Mouse (Mus musculus): ENCODE results near the gene Tdrd6.

Gene Tdrd6

DNA sequence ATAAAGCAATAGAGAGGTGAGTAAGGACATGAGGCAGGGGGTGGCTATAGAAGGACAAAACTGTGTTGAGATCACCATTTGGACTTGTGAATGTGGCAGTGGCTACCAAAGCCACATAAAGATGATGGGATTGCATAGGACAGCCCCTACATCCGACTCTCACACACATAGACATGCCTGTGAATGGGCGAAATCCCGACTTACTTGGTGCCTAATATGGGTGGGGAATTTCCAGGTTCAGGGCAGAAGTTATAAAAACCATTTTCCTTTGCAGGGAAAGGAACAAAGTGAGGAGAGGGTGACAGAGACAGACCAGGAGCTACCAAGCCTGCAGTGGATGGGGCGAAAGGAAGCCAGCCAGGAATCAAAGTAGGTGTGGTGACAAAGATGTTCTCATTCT, 7.0 kb upstream of the Tdrd6 start:
- Histone ChIP-seq H3K27me3 (ENCODE audit: insufficient read depth, low read length) (peaks cover 19% of the 10 kb centered on the region), H3K9me3 (ENCODE audit: low read length) (no peaks in the 10 kb centered on the region), H3K4me3 (replicated peaks; ENCODE audit: low read length) (no peak overlapping the region), H3K36me3 (ENCODE audit: insufficient read depth, low read length) (no peaks in the 10 kb centered on the region), H3K4me1 (replicated peaks; ENCODE audit: low read depth, low read length) (peaks cover 5% of the 10 kb centered on the region)
- TF ChIP-seq POU5F1 (IDR thresholded peaks at IDR 0.05; ENCODE audit: borderline replicate concordance, low read length) (no peak), NANOG (IDR thresholded peaks at IDR 0.05; ENCODE audit: borderline replicate concordance, low read length) (no peak), CTCF (conservative IDR thresholded peaks at IDR 0.05; ENCODE audit: low read length) (no peak)

DNA sequence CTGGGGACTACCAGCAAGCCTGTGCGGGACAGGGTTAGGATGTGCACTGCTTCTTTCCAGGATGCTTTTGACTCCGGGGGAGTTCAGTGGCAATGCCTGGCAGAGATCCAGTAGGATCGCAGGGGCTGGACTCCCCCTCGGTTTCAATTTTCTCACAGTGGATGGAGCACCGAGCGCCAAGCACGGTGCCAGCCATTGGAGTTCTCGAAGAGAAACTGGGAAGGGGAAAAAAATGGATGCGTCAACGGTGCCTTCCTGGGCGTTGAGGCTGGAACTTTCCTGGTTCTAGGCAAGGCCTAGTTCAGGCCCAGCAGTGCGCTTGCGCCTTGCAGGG, 295 bp upstream of the Tdrd6 start:
- TF ChIP-seq POU5F1 (IDR thresholded peaks at IDR 0.05; ENCODE audit: borderline replicate concordance, low read length) (no peak), NANOG (IDR thresholded peaks at IDR 0.05; ENCODE audit: borderline replicate concordance, low read length) (no peak), CTCF (conservative IDR thresholded peaks at IDR 0.05; ENCODE audit: low read length) (no peak)
- peaks cover 84% of the 10 kb centered on the region for H3K27me3 ChIP-seq (ENCODE audit: insufficient read depth, low read length)
- H3K4me3 ChIP-seq (replicated peaks; ENCODE audit: low read length): peak overlapping the region; percentile 77
- H3K4me1 ChIP-seq (replicated peaks; ENCODE audit: low read depth, low read length): peaks cover 16% of the 10 kb centered on the region
- no peaks in the 10 kb centered on the region for H3K9me3 ChIP-seq (ENCODE audit: low read length)
- no peaks in the 10 kb centered on the region for H3K36me3 ChIP-seq (ENCODE audit: insufficient read depth, low read length)

DNA sequence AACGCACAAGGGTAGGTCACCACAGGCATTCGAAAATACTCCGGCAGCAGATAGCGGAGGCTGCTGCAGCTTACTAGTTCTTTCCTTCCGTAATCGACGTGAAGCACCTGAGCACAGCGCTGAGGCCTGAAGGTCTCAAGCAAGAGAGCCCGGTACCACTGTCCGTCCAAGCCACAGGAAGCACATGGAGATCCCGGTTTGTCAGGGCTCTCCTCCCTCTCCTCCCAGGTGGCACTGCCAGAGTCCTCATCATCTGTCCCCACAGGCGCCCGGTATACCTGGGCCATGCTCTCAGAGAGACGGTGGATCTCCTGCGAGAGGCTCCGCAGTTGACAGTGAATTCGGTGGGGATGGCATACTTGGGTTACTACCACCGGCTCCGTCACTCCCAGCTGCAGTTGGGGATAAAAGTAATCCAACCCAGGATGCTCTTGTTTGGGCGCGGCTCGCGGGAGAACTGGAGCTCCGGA, 1.0 kb downstream of the Tdrd6 start:
- no peaks in the 10 kb centered on the region for H3K36me3 ChIP-seq (ENCODE audit: insufficient read depth, low read length)
- peak overlapping the region; percentile 77 for H3K4me3 ChIP-seq (replicated peaks; ENCODE audit: low read length)
- H3K27me3 ChIP-seq (ENCODE audit: insufficient read depth, low read length): peaks cover 88% of the 10 kb centered on the region
- TF ChIP-seq CTCF (conservative IDR thresholded peaks at IDR 0.05; ENCODE audit: low read length) (no peak), NANOG (IDR thresholded peaks at IDR 0.05; ENCODE audit: borderline replicate concordance, low read length) (no peak), POU5F1 (IDR thresholded peaks at IDR 0.05; ENCODE audit: borderline replicate concordance, low read length) (no peak)
- H3K4me1 ChIP-seq (replicated peaks; ENCODE audit: low read depth, low read length): peaks cover 16% of the 10 kb centered on the region
- H3K9me3 ChIP-seq (ENCODE audit: low read length): no peaks in the 10 kb centered on the region

GRCm38 (mm10) chr17:43628246-43628645, 1.9 kb downstream of the Tdrd6 start:
- TF ChIP-seq CTCF (conservative IDR thresholded peaks at IDR 0.05; ENCODE audit: low read length) (no peak), NANOG (IDR thresholded peaks at IDR 0.05; ENCODE audit: borderline replicate concordance, low read length) (no peak), POU5F1 (IDR thresholded peaks at IDR 0.05; ENCODE audit: borderline replicate concordance, low read length) (no peak)
- Histone ChIP-seq H3K4me1 (replicated peaks; ENCODE audit: low read depth, low read length) (peaks cover 16% of the 10 kb centered on the region), H3K4me3 (replicated peaks; ENCODE audit: low read length) (no peak overlapping the region), H3K27me3 (ENCODE audit: insufficient read depth, low read length) (peaks cover 83% of the 10 kb centered on the region), H3K36me3 (ENCODE audit: insufficient read depth, low read length) (no peaks in the 10 kb centered on the region), H3K9me3 (ENCODE audit: low read length) (no peaks in the 10 kb centered on the region)

GRCm38 (mm10) chr17:43622076-43622475, 8.0 kb downstream of the Tdrd6 start:
- TF ChIP-seq CTCF (conservative IDR thresholded peaks at IDR 0.05; ENCODE audit: low read length): no peak
- TF ChIP-seq POU5F1 (IDR thresholded peaks at IDR 0.05; ENCODE audit: borderline replicate concordance, low read length): no peak
- no peak for TF ChIP-seq NANOG (IDR thresholded peaks at IDR 0.05; ENCODE audit: borderline replicate concordance, low read length)
- Histone ChIP-seq H3K36me3 (ENCODE audit: insufficient read depth, low read length) (no peaks in the 10 kb centered on the region), H3K27me3 (ENCODE audit: insufficient read depth, low read length) (peaks cover 36% of the 10 kb centered on the region), H3K4me1 (replicated peaks; ENCODE audit: low read depth, low read length) (no peaks in the 10 kb centered on the region), H3K9me3 (ENCODE audit: low read length) (peaks cover 12% of the 10 kb centered on the region; the same call in 1 of the 2 replicates), H3K4me3 (replicated peaks; ENCODE audit: low read length) (no peak overlapping the region)

GRCm38 (mm10) chr17:43619156-43619555, 10.9 kb downstream of the Tdrd6 start:
- Histone ChIP-seq H3K9me3 (ENCODE audit: low read length) (peaks cover 12% of the 10 kb centered on the region; the same call in 1 of the 2 replicates), H3K4me1 (replicated peaks; ENCODE audit: low read depth, low read length) (no peaks in the 10 kb centered on the region), H3K36me3 (ENCODE audit: insufficient read depth, low read length) (no peaks in the 10 kb centered on the region), H3K4me3 (replicated peaks; ENCODE audit: low read length) (no peak overlapping the region), H3K27me3 (ENCODE audit: insufficient read depth, low read length) (peaks cover 11% of the 10 kb centered on the region; the same call in 1 of the 2 replicates)
- TF ChIP-seq CTCF (conservative IDR thresholded peaks at IDR 0.05; ENCODE audit: low read length) (no peak), NANOG (IDR thresholded peaks at IDR 0.05; ENCODE audit: borderline replicate concordance, low read length) (no peak), POU5F1 (IDR thresholded peaks at IDR 0.05; ENCODE audit: borderline replicate concordance, low read length) (no peak)

GRCm38 (mm10) chr17:43612221-43612620, 17.9 kb downstream of the Tdrd6 start:
- Histone ChIP-seq H3K27me3 (ENCODE audit: insufficient read depth, low read length) (no peaks in the 10 kb centered on the region; the same call in 1 of the 2 replicates), H3K4me1 (replicated peaks; ENCODE audit: low read depth, low read length) (no peaks in the 10 kb centered on the region), H3K36me3 (ENCODE audit: insufficient read depth, low read length) (no peaks in the 10 kb centered on the region), H3K9me3 (ENCODE audit: low read length) (no peaks in the 10 kb centered on the region), H3K4me3 (replicated peaks; ENCODE audit: low read length) (no peak overlapping the region)
- TF ChIP-seq NANOG (IDR thresholded peaks at IDR 0.05; ENCODE audit: borderline replicate concordance, low read length) (no peak), CTCF (conservative IDR thresholded peaks at IDR 0.05; ENCODE audit: low read length) (no peak), POU5F1 (IDR thresholded peaks at IDR 0.05; ENCODE audit: borderline replicate concordance, low read length) (no peak)

GRCm38 (mm10) chr17:43611586-43611985, 18.5 kb downstream of the Tdrd6 start:
- Histone ChIP-seq H3K9me3 (ENCODE audit: low read length) (no peaks in the 10 kb centered on the region), H3K4me3 (replicated peaks; ENCODE audit: low read length) (no peak overlapping the region), H3K27me3 (ENCODE audit: insufficient read depth, low read length) (no peaks in the 10 kb centered on the region; the same call in 1 of the 2 replicates), H3K36me3 (ENCODE audit: insufficient read depth, low read length) (no peaks in the 10 kb centered on the region), H3K4me1 (replicated peaks; ENCODE audit: low read depth, low read length) (no peaks in the 10 kb centered on the region)
- TF ChIP-seq CTCF (conservative IDR thresholded peaks at IDR 0.05; ENCODE audit: low read length): peak; percentile 66
- no peak for TF ChIP-seq NANOG (IDR thresholded peaks at IDR 0.05; ENCODE audit: borderline replicate concordance, low read length)
- no peak for TF ChIP-seq POU5F1 (IDR thresholded peaks at IDR 0.05; ENCODE audit: borderline replicate concordance, low read length)

- Histone ChIP-seq H3K4me1 (replicated peaks; ENCODE audit: low read depth, low read length) (no peaks in the 10 kb centered on the region), H3K9me3 (ENCODE audit: low read length) (peaks cover 5% of the 10 kb centered on the region), H3K4me3 (replicated peaks; ENCODE audit: low read length) (no peak overlapping the region), H3K36me3 (ENCODE audit: insufficient read depth, low read length) (no peaks in the 10 kb centered on the region), H3K27me3 (ENCODE audit: insufficient read depth, low read length) (no peaks in the 10 kb centered on the region; the same call in 1 of the 2 replicates)
- TF ChIP-seq CTCF (conservative IDR thresholded peaks at IDR 0.05; ENCODE audit: low read length): peak; percentile 99
- TF ChIP-seq NANOG (IDR thresholded peaks at IDR 0.05; ENCODE audit: borderline replicate concordance, low read length): no peak
- no peak for TF ChIP-seq POU5F1 (IDR thresholded peaks at IDR 0.05; ENCODE audit: borderline replicate concordance, low read length)
Measured at GRCm38 (mm10) chr17:43606704-43607103, 23.4 kb downstream of the Tdrd6 start.
